Comparison of ENCODE assay signal across 25 mouse cellular contexts in the genomic region with DNA sequence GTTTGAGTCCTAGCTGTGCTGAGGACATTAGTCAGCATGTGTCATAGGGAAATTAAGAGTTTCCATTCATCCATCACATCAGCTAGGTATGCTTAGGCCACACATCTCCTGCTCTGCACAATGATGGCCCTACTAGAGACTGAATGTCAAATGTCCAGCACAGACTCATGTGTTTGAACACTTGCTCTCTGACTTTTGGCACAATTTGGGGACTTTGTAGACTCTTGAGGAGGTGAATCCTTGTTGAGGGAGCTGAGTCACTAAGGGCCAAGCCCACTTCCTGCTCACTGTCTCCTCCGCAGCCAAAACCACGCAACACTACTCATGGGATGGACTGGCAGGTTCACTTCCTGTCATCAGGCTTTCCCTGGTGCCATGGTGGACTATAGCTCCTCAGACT.
DNase-seq lines count a peak whose midpoint lies in the region; ATAC-seq lines count a peak whose summit lies in the region.
"Had no signal": no experiment of that assay in that cellular context is flagged by ENCODE, and none has a peak within 500 bp of the region (broad histone marks: within the 10 kb centered on the region; RNA-seq: fewer than 3 reads in every experiment).

No protein-coding gene starts in this region.

- DNase-seq in embryonic facial prominence, embryonic 10.5 days (ENCODE audit: low spot score) = no peak
- peak; percentile 75 for DNase-seq in 3134 (ENCODE audit: extremely low read depth, insufficient read length, low spot score)
- DNase-seq in 416B (ENCODE audit: low read depth) = peak; percentile 2
- peak; percentile 60 for DNase-seq in Muller cell, postnatal 12 days (ENCODE audit: inconsistent ontology term)
- no peak for DNase-seq in cerebellum, postnatal 4 days (ENCODE audit: low spot score in 2 of 2)
- DNase-seq in right cerebral cortex, postnatal 4 days = no peak
- DNase-seq in frontal cortex, postnatal 10 days (ENCODE audit: low spot score in 2 of 2) = no peak
- DNase-seq: adrenal gland, adult 2 months; adrenal gland, postnatal 10 days; adrenal gland, postnatal 25 days; cerebellum, adult 11 months; cerebellum, adult 18-20 months; cerebellum, adult 8-10 months; cerebellum, adult 9-11 months; cerebellum, postnatal 14 days; cerebellum, postnatal 36 days had no signal

- 0 out of 2 replicates have a peak overlapping the region, but pooled peaks have one; percentile 17 for H3K27ac ChIP-seq in embryonic facial prominence, embryonic 12.5 days
- H3K27ac ChIP-seq in embryonic facial prominence, embryonic 10.5 days (replicated peaks) = no peak overlapping the region
- H3K27ac ChIP-seq: forebrain, embryonic 10.5 days; forebrain, embryonic 12.5 days had no signal

- H3K36me3 ChIP-seq in embryonic facial prominence, embryonic 12.5 days = no peaks in the 10 kb centered on the region
- H3K36me3 ChIP-seq in embryonic facial prominence, embryonic 10.5 days (replicated peaks) = no peaks in the 10 kb centered on the region
- H3K36me3 ChIP-seq: forebrain, embryonic 10.5 days; forebrain, embryonic 12.5 days; G1E had no signal

- H3K27me3 ChIP-seq in embryonic facial prominence, embryonic 12.5 days = no peaks in the 10 kb centered on the region
- H3K27me3 ChIP-seq in embryonic facial prominence, embryonic 10.5 days (replicated peaks; ENCODE audit: low read depth, poor library complexity, severe bottlenecking) = no peaks in the 10 kb centered on the region
- H3K27me3 ChIP-seq: CH12.LX; forebrain, embryonic 12.5 days had no signal

- no peak overlapping the region for H3K4me2 ChIP-seq in embryonic facial prominence, embryonic 12.5 days (replicated peaks)
- H3K4me2 ChIP-seq: forebrain, embryonic 12.5 days had no signal

- WGBS in embryonic facial prominence, embryonic 12.5 days = 93% methylated on average over 2 of the region's 2 CpGs
- 90% methylated on average over 2 of the region's 2 CpGs for WGBS in embryonic facial prominence, embryonic 10.5 days

- no peak for ATAC-seq in embryonic facial prominence, embryonic 12.5 days (ENCODE audit: insufficient number of reproducible peaks, insufficient read depth, low FRiP score, low TSS enrichment)
- ATAC-seq: CD4-positive, CD25-positive, alpha-beta regulatory T cell, adult 4 months; forebrain, embryonic 14.5 days; forebrain, embryonic 16.5 days had no signal

- no peak overlapping the region for H3K9ac ChIP-seq in embryonic facial prominence, embryonic 12.5 days
- H3K9ac ChIP-seq: forebrain, embryonic 12.5 days had no signal

- no peaks in the 10 kb centered on the region for H3K9me3 ChIP-seq in embryonic facial prominence, embryonic 12.5 days
- 0 out of 2 replicates have a peak, but pooled peaks cover 3% of the 10 kb centered on the region for H3K9me3 ChIP-seq in embryonic facial prominence, embryonic 10.5 days
- H3K9me3 ChIP-seq: forebrain, embryonic 10.5 days; forebrain, embryonic 12.5 days had no signal

- peaks cover 9% of the 10 kb centered on the region; the same call in 1 of the 2 replicates for H3K4me1 ChIP-seq in embryonic facial prominence, embryonic 12.5 days
- H3K4me1 ChIP-seq in embryonic facial prominence, embryonic 10.5 days = peaks cover 12% of the 10 kb centered on the region; the same call in 1 of the 2 replicates

- H3K4me3 ChIP-seq in embryonic facial prominence, embryonic 12.5 days = no peak overlapping the region
- H3K4me3 ChIP-seq in embryonic facial prominence, embryonic 10.5 days = no peak overlapping the region
- H3K4me3 ChIP-seq: erythroblast, embryonic 14.5 days; forebrain, embryonic 10.5 days; forebrain, embryonic 12.5 days had no signal

Comparison
In these comparisons a context has a peak if more than half of its experiments do, and no peak if none do; other contexts are left out.
1. DNase-seq: peak in 3134 (single experiment), 416B (single experiment) and Muller cell, postnatal 12 days (single experiment); none in embryonic facial prominence, embryonic 10.5 days (single experiment), cerebellum, postnatal 4 days (0 of 2), right cerebral cortex, postnatal 4 days (single experiment) and frontal cortex, postnatal 10 days (0 of 2).